Mouse (Mus musculus): ENCODE results near the gene Flrt2.
"Not testable (repeated sequence)": the region's sequence is repeated elsewhere in the genome, so short reads cannot be mapped to it uniquely, and the experiment has no call there.

The Flrt2 gene

DNA sequence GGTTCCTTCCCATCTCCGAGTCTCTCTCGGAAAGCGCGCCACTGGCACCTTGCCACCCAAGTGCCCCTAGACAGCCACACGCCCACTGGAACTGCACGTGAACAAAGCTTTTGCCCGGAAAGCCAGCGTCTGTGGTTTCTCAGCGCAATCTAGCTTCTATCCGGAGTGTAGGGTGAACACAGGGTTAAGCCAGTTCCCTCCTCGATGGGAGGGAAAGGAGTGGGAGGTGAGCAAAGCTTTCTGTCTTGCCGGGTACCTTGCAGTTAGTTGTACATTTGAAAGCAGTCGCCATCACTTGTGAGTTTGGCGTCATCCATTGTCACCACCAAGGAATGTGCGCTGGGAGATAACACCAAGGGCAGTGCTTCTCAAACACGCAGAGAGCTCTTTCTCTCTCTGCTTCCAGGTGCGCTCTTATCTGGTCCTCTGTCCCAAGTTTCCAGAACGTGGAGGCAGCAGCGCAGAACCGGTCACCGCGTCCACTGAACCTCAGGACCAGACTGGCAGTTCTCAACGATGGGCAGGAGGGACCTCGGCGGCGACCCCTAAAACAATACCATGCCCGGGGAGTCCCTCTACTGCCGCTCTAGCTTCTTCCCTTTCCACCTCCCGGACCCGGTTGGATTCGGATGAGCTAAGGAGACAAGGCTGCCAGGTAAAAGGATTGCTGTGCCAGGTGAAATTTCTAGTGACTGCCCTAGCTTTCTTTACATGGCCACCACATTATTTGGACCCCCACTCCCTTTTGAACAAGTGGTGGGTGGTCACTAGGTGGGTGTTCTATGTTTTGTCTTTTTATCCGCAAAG, at the start of gene Flrt2:
Gene Flrt2, plus strand, starts transcription at position 266 of the 807 bp plus-strand sequence.
- DNase-seq (ENCODE audit: low spot score in 2 of 2), result no peak

DNA sequence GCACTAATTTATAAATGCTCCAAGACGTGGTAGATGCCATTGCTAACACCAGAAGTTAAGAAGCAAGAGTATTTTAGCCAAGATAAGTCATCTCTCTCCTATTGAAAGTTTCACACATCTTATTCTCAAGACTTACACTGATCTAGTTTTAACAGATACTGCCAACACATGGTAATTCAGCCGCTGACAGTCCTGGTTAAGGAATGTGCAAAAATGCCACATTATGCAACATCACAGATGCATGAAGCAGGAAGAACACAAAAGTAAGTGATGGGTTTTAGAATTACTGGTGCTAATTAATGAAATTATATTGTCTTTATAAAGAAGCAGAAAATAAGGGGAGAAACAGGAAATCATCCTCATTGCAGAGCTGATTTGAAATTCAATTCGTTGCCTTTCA, 49.8 kb upstream of the Flrt2 start:
- no peak for DNase-seq (ENCODE audit: low spot score in 2 of 2)

DNA sequence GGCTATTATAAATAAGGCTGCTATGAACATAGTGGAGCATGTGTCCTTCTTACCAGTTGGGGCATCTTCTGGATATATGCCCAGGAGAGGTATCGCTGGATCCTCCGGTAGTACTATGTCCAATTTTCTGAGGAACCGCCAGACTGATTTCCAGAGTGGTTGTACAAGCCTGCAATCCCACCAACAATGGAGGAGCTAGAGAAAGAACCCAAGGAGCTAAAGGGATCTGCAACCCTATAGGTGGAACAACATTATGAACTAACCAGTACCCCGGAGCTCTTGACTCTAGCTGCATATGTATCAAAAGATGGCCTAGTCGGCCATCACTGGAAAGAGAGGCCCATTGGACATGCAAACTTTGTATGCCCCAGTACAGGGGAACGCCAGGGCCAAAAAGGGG, 44.8 kb upstream of the Flrt2 start:
- not testable (repeated sequence) for DNase-seq (ENCODE audit: low spot score in 2 of 2)

DNA sequence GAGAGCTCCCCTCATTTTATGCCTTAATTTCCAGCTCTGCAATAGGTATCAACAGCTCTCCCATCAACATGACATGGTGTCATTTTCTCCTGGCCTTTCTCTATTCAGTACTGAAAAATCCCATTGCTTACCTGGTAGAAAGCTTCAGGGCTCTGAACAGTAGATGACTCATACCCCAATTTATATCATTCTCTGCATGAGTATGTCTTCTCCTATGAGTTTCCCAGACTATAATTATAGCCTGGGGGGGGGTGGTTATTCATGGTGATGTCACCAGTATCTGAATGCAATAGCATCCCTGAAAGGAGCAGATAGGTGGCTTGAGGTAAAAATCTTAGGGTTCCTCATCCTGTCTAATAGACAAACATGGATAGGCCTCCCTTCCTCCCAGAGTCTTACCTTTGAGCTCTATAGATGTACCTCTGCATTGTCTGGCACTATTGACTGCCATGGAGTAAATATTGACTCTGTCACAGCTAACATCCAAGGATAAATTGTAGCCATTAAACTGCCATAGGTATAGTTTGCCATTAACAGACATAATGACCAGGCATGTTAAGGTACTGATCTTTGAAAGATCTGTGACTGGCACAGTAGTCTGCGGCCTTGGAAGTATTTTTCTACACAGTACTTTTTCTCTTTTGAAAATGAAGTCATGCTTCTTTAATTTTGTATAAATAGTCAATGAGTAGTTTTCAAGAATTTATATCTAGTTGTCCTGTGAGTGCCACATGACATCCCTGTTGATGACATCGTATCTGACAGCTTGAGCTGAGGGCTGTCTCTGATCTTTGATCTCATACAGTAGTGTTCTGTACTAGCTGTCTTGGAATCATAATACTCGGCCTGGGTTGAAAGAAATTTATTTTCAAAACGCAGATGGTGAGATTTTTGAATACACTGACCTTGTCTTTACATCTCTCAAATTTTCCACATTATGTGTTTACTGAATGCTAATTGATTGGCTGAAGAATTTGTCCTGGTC, 39.6 kb upstream of the Flrt2 start:
- no peak for DNase-seq (ENCODE audit: low spot score in 2 of 2)

DNA sequence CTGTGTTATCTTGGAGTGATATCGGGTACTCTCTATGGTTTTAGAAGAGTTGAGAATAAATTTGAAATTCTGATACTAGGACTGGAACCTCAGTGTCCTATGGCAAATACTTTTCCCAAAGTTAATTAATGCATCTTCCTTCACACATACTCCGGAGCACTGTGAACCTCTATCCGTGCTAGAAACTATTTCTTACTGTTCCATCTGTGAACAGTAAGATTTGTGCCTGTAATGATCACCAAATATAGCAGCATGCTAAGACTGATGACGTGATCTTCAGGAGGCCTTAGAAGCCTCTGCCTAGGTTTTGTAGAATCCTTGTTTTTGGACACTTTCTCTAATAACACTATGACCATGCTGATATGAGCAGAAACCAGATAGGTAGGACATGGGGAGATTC, 35.4 kb upstream of the Flrt2 start:
- no peak for DNase-seq (ENCODE audit: low spot score in 2 of 2)

DNA sequence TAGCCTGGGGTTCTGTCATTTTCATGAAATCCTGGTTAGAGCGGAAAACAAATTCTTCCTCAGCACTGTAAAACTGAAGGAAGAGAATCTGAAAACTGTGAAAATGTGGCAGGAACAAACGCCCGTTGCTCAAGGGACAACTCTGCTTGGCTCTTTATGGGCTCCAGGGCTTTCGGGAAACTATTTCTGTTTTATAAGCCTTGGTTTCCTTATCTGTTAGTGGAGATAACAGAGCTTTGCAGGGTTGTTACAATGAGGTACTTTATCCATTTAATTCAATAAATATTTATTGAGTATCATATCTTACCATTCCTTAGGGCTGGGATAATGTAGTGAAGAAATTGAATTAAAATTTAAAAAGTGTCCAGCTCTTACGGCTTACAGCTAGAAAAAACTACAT, 24.7 kb upstream of the Flrt2 start:
- DNase-seq (ENCODE audit: low spot score in 2 of 2), result no peak

DNA sequence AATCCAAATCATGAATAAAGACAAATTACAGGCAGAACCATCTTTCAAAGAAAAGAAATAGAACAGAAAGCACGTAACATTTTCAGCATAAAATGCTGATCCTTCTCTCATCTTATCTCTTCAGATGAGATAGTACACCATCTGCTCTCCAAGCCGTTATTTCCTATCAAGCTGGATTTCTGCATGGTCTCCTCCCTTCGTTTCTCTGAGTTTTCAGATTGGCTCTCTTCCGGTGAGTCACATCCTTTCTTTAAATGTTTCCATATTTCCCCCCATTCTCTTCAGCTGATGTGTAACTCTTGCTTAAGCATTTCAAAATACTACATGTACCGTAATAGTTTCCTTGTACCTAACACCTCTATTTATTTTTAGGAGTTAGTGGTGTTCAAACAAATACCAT, 16.3 kb upstream of the Flrt2 start:
- DNase-seq (ENCODE audit: low spot score in 2 of 2), result no peak

DNA sequence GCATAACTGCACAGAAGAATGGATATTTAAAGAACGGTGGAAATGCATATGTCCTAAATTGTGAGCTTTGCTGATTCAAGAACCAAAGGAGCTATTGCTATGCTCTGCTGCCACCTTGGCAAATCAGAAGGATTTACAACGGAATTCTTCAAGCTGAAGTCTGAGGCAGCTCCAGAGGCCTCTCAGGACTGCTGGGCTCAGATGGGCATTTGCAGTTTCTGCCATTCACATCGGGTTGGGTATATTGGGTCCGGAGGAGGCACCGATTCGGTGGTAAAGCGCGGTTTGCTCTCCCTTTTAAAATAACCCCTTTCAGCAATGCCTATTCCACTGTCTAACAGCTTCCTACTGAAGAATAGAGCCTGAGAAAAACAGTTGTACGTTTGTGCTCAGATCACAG, 1.2 kb upstream of the Flrt2 start:
- no peak for DNase-seq (ENCODE audit: low spot score in 2 of 2)

DNA sequence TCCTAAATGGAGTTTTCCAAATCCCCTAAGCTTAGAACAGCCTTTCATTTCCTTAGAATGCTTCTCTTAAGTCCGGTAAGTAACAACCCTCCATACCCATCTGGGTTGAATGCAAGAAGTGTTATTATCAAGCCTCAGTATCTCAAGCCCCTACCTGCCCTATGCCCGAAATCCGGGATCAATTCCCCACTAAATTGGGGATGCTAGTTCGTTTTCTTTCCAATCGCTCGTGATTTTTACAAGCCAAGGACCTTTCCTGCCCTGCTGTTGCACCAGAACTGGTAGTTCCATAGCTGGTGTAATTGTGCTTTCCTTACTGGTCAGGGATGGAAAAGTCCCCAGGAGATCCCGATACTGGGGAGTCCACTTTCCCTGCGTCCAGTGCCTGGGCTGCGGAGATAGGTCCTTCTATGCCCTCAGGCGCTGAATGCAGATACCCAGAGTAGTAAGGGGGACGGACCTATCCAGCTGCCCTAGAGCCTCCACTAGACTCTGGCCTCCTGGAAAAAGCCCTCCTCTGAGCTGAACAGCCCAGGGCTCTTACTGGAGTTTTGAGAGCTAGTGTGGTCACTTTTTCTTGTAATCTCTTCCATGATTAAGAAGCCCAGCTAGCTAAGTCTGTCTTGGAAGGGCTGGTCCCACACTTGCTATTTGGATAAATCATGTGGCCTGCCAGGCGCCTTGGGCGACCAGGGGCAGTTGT, 1.1 kb downstream of the Flrt2 start:
- DNase-seq (ENCODE audit: low spot score in 2 of 2), result no peak

DNA sequence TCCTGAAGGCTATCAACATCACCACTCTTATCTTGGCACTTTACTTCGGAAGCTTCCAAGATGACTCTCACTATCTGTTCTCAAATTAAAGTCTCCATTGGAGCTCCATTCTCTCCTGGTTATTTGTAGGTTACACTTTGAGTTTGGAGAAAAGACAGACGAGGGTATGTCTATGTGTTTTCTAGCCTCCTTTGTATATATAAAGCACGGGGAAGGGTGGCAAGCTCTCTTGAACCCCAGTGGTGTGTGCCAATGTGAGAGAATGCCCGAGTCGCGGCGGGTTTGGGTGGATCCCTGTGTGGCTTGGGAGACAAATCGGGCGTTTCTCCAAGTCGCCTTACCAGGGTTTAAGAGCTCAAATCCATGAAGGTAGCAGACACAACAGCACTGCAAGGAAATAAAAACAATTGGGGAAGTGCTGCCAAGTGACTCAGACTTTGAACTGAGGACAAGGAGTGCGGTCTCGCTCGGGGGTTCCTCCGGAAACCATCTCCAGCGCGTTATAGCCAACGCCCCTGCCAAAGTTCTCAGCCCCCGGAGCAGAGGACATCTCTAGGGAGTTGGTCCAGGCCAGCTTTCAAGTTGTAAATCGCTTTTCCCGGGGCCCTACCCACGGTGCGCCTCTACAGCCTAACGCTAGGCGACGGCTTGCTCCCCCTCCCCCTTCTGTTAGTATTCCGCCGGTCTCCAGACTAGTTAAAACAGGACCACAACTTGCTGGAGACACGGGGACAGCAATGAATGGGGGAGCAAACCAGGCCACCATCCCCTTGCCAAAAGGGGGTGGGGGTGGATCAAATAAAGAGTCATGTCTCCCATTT, 1.8 kb downstream of the Flrt2 start:
- no peak for DNase-seq (ENCODE audit: low spot score in 2 of 2)

DNA sequence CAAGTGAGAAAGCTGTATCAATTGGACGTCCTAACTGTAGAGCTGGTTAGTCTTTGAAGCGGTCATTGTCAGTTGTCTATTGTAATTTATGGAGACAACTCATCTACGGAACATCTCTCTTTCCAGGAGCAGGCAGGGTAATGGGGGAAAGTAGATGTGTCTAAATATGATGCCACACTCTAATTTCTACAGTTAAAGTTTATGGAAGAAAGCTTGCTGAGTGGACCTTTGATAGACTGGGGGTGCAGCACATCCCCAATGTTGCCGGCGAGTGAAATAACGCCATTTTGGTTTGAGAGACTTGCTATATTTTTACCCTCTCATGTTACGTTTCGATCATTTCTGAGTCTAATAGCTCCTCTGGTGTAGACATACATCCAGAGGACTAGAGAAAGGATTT, 2.5 kb downstream of the Flrt2 start:
- no peak for DNase-seq (ENCODE audit: low spot score in 2 of 2)

DNA sequence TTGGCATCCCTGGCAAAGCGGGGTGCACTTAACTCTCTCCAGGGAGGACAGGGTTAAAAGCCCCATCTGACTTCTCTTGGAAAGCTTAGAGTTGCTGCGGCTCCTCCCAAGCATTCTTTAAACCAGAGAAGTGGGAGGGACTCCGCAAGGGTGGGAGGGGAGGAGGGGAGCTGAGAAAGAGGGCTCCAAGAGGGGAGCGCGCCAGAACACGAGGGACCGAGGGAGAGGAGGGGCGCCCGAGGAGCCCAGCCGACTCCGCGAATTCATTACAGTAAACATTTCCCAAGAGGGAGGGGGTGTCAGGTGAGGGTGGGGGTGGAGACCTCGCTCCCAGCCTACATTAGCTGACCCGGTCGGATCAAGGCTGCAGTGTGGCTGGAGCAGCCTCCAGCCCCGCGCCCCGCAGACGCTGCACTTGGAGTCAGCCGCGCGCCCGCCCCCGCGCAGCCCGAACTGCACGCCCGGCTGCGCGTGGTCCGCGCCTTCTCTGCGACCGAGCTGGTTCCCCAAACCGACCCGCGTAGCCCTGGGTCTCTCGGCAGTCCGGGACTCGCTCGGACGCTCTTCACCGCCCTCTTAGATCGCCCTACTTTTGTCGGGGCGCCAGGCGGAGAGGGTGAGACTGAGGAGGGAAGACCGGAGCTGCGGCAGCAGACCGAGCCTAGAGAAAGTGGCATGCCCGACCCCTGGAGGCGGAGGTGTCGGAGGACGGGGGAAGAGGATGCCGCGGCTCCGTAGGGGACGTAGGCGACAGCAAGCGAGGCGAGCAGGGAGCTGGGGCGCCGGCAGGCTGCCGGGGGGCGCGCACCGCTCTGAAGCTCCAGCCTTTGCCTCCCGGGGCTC, 3.2 kb downstream of the Flrt2 start:
- peak in 1 of 2 experiments; percentile 6 for DNase-seq (ENCODE audit: low spot score in 2 of 2)

DNA sequence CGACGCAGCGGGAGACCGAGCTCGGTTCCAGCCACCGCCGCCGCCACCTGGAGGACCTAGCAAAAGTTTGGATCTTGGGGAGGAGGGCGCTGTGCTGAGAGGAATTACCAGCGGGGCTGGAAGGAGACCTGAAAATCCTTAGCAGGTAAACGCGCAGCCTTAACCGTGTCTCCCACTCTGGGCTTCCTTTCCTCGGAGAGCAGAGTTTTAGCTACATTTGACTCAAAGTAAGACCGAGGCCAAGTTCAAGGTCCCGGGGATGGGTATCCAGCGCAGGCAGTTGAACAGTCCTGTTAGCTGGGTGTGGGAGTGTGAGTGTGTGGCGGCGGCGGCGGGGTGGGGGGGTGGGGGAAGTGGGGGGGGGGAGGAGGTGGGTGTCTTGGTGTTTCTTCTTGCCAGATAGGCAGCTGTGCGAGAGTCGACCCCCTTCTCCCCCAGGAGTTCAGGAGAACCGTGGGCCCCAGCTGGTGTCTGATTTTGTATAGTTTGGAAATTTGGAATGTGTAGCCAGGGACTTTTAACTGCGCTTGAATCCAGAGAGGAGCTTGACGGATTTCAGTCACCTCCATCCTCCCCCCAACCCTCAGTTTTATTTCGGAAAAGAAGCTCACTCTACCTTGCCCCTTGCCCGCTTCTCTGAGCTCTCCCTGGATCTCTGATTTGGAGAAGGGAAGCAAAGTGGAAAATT, 4.0 kb downstream of the Flrt2 start:
- DNase-seq (ENCODE audit: low spot score in 2 of 2), result no peak

DNA sequence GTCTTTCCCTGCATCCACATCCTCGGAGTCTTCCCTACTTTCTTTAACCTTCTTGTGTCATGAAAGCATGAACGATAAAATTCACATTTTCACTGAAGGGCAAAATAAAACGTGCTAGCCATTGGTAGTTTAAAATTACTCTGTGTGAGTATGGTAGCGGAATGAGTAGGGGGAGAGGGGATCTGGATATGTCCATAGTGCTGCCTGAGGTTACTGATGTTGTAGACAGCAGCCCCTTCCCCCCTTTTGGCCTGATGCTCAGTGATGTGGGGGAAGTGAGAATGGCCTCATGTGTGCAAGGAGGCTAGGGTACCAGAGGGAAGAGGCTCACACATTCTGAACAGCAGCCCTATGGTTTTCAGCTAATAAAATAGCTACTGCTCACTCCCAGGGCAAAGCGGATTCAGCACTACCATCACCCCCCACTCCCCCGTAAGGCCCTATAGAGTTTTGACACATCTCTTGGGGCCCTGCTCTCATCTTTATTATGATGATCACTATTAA, 4.5 kb downstream of the Flrt2 start:
- no peak for DNase-seq (ENCODE audit: low spot score in 2 of 2)

DNA sequence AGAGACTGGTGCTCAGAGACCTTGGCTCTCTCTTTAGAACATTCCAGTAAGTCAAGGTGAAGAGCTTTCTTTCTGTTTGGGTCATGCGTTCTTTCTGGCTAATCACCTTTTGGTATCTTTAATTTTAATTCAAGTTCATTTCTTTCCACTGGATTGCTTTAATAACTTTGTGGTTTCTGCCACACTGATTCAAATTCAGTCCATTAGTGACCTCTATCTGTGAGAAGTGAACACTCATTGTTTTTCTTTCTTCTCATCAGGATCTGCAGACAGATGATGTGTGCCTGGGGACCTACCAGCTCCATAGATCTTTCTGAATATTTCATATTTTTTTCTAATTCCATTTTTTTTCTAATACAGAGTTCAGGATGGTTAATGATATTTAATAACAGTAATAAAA, 6.5 kb downstream of the Flrt2 start:
- DNase-seq (ENCODE audit: low spot score in 2 of 2), result no peak

DNA sequence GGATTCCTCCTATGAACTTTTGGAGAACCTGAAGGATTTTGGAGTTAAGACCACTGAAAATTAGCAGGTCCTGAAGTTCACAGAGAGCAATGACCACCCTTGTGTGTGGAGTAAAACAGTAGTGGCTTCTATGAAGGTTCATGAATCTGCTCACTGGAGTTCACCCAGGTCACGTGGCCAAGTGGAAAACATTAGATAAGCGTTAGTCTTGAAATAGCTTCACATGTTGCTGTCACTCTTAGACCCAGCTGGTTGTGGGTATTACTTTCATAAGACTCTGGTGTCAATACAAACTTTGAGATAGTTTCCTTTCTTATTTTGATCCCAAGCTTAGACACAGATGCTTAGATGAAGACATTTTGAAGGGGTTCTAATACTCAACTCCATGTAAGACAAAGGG, 8.7 kb downstream of the Flrt2 start:
- DNase-seq (ENCODE audit: low spot score in 2 of 2), result no peak

DNA sequence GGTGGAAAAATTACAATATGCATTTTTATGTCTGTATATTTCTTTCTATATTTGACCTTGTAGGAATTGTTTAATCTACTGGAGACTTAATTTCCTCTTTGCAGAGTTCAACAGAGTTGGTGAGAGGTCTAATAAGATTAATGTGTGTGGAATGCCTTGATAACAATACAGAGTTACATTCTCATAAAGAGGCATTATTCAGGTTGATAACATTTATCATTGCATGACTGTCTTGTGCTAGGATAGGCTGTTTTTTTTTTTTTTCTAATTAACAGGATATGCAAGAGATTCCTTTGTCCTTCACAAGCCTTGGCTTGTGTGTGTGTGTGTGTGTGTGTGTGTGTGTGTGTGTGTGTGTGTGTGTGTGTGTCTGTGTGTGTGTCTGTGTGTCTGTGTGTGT, 9.6 kb downstream of the Flrt2 start:
- DNase-seq (ENCODE audit: low spot score in 2 of 2), result no peak

DNA sequence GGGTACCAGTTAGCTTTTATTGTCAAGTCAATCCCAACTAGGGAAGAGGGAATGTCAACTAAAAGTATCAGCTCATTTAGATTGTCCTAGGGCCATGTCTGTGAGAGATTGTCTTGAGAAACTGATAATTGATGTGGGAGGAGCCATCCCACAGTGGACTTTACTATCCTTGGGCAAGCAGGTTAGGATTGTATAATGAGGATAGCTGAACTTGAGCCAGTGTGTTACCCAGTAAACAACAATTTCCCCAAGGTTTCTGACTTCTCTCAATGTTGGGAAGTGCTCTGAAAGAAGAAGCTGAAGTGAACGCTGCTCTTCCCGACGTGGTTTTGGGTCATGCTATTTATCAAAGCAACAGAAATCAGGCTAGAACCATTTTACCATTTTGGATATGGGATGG, 13.0 kb downstream of the Flrt2 start:
- DNase-seq (ENCODE audit: low spot score in 2 of 2), result no peak

DNA sequence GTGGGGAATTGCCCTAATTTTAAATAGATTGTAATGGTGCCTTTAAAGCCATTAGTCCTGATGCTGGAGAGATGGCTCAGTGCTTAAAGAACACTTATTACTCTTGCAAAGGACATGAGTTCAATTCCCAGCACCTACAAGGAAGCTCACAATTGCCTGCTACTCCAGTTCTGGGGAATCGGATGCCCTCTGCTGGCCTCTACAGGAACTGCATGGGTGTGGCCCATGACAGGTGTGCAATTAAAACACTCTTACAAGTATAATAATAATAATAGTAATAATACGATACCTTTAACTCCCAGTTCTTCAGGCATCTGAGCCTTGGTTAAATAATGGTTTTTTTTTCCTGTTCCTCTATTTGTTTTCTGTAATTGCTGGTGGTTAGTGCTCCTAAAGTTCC, 31.2 kb downstream of the Flrt2 start:
- DNase-seq (ENCODE audit: low spot score in 2 of 2), result peak in 1 of 2 experiments; percentile 7

DNA sequence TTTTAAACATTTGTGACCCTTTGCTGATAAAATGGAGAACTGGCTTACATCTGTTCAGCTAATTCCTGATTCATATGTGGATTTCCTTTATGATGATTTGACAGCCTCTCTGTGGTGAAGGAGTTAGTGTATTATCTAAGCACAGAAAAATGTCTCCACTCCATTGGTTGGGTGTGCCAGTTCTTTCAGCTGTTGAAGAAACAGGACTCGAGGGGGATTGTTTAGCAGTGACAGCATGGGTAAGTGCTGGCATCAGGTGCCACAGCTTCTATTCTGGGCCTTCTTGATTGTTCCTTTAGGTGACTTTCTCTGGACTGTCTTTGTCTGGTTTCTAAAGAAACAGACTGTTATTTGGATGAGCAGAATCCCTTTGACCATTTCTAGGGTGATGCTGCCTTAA, 42.0 kb downstream of the Flrt2 start:
- DNase-seq (ENCODE audit: low spot score in 2 of 2), result no peak

Measured in thymus, postnatal 10 days (tissue).